Mouse (Mus musculus): ENCODE results near the gene Mybphl.

Mybphl gene

DNA sequence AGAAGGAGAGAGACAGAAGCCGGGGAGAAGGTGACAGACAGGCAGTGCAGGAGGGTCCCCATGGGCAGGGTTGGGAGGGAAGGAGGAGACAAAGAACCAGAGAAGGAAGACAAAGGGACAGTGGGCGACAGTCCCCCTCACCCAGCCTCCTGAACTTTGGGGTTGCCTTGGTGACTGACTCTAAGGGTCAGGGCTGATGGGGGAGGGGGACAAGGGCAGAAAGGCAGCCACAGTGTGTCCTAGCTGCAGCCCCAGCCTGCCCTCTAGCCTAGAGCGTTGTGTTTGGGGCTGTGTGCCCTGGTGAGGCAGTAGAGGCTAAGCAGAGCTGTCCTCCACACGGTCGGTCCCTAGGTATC, 45.6 kb downstream of the Mybphl start:
- no peak for DNase-seq (ENCODE audit: low spot score in 2 of 2)

DNA sequence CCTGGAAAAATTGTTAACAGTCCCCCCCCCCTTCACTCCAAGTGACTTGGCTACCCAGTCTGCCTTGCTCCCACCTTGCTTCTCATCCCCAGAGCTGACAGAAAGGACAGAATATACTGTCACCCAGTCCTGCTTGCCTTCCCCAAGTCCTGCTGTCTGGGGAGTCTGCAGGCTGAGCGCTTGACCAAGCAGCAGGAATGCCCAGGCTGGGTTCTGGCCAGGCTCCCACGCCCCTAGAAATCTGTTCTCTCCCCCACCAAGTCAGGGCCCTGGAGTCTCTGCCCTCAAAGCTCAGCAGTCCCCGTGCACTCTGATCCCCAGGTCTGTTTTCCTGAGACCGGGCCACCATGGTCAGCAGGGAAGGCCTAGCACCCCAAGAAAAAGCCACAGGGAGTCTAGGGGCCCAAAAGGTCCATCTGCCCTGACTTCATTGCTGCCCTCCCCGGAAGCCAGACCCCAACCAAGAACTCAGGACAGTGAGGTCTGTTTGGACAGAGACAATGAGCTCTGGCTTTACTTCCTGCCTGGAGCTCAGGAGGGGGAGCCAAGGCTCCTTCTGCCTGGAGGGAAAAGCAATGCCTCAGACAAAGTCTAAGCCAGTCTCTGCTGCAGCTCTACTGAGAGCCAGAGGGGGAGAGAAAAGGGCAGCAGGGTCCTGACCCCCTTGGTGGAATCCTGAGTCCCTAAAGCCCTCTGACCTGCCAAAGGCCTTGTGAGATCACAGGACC, 46.5 kb downstream of the Mybphl start:
- DNase-seq (ENCODE audit: low spot score in 2 of 2) = no peak

DNA sequence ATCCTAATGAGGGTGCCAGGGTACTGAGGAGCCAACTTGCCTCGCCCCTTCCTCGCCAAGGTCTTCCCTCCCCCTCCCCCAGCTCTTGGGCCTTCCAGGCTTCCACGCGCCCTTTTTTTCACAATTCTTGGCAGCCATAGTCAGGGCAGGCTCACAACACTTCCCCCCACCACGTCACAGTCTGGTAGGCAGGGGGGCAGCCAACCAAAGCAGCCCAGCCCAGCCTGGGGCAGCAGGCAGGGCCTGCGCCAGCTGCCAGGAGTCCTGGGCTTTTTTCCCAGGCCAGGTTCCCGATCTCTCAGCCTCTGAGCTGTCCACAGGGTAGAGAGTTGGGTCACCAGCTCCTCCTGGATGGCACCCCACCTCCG, 47.0 kb downstream of the Mybphl start:
- DNase-seq (ENCODE audit: low spot score in 2 of 2) = no peak

DNA sequence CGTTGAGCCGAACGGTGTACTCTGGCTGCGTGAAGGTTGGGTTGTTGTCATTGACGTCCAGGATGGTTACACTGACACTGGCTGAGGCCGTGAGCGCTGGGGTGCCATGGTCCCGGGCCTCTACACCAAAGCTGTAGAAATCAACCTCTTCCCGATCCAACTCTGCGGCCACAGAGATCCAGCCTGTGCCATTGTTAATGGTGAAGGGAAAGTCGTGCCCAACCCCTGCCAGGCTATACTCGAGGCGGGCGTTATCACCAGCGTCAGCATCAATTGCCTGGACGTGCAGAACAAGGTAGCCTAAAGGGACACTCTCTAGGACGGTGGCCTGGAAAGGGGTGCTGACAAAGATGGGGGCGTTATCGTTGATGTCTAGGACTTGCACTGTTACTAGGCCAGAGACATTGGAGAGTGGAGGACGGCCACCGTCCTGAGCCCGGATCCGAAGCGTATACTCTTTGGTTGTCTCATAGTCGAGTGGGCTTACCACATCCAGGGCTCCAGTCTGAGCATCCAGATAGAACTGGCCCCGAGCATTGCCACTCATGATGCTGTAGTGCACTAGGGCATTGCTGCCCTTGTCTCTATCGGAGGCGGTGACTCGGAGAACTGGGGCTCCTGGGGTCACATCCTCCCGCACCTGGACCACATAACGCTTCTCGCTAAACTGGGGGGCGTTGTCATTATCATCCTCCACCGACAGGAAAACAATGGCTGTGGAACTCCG, 49.1 kb downstream of the Mybphl start:
- DNase-seq (ENCODE audit: low spot score in 2 of 2) = no peak

DNA sequence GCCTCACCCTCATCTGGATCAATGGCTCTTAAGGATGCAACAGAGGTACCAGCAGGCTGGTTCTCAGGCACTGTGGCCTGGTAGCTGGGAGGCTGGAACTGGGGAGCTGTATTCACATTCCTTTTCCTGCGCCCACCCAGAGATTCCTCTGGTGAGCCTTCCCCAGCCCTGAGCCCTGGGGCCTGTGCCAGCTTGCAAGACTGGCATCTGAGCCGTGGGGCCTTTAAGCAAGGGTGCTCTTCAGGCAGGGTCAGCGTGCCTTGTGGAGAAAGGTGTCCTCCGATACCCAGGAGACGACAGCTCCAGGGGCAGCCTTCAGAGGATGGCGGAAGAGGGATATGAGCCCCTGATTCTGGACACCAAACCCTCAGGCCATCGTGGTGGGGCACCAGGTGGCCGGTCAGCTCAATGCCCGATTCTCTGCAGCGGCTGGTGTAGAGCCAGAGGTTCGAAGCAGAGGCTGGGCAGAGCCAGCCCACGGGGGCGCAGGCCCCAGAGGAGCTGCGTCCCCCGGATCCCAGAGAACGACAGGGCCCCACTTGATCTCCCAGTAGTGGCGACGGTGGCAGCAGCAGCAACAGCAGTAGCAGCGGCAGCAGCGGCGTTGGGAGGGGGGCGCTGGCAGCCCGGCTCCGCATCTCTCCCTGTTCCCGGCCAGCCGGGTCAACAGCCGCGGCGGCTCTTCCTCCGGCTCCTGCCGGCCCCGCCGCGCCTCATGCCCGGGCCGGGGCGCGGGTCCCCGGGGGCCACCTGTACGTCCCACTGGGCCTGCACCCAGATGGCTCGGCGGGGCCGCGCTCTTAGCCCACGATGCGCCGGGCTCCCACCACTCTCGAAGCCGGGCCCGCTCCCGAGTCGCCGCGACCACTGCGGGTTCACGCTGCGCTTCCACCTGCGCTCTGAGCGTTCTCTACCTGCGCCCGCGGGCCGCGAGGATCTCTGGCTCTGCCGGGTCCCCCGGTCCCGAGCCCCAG, 50.4 kb downstream of the Mybphl start, which contains the start of gene Celsr2:
Celsr2 (minus strand) TSS at position 696 of the 974 bp plus-strand sequence.
- DNase-seq (ENCODE audit: low spot score in 2 of 2) = no peak

DNA sequence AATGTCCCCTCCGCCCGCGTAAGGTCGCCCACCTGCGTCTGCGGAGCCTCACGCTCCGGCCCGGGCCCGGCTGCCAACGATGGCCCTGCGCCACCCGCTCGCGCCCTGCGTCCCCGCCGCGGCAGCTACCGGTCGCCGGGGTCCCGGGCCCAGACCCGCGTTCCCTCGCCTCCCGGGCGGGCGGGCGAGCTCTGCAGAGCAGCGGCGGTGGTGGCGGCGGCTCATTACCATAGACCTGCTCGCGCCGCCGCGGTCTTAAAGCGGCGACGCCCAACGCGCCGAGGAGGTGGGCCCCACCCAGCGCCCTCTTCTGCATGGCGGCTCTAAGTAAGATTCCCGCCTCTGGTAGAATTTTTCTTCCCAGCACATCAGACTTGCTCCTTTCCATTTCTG, 51.1 kb downstream of the Mybphl start:
- DNase-seq (ENCODE audit: low spot score in 2 of 2) = peak; percentile 75 to 79

DNA sequence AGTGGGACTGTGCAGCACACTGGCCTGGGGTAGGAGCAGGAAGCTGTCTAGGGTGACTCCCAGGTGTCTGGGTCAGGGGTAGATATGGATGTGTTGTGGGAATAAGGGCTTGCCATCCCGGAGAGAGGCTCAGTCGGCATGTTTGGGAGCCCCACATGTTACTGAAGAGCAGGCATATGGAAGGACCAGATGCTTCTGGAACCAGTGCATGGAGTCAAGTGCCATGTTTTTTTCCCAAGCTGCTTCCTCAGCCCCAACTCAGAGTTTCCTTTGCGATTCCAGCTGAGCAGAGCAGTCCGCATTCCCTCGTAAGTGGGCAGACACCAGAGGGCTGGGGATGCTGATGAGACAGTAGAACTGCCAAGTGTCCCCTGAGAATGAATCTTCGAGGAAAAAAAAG, 58.3 kb downstream of the Mybphl start:
- DNase-seq (ENCODE audit: low spot score in 2 of 2) = no peak

DNA sequence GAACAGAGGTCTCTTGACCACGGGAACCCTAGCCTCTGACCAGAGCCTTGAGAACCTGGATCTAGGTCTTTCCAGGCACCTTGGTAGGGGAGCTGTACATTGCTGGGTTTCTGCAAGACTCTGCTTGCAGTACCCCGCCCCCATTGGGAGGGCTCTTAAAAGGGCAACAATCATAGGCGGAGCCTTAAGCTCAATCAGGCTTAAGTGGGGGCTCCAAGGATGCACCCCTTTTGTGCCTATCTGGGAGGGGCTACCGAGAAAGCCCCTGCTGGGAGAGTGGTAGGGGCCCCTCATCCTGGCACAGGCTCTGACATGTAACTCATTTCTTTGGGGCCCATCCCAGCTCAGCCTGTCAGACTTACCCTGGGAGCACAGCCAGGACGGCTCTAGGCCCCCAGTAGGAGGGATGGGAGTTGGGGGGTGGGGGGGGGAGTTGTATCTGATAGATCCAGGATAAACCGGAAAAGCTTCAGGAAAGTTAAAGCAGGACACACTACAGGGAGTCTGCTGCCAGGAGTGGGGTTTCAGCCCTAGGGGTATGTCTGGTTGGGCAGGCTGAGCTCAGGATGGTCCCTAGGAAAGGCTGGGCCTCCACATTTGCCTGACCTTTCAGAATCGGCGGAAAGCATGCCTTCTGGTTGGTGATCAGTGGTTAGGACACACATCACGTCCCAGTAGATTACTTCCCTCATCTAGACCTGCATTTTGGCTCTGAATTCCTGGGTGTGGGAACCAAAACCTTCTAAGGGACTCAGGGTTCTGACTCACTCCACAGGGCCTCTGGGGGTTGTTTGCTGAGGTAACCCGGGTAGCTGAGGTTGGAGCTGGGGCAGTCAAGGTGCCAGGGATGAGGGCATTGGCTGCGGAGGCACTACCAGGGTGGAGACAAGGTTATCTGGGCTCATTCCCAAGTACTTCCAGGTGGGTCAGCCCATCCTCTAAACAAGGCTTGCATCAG, 59.4 kb downstream of the Mybphl start:
- peak in 1 of 2 experiments; percentile 57 for DNase-seq (ENCODE audit: low spot score in 2 of 2)

DNA sequence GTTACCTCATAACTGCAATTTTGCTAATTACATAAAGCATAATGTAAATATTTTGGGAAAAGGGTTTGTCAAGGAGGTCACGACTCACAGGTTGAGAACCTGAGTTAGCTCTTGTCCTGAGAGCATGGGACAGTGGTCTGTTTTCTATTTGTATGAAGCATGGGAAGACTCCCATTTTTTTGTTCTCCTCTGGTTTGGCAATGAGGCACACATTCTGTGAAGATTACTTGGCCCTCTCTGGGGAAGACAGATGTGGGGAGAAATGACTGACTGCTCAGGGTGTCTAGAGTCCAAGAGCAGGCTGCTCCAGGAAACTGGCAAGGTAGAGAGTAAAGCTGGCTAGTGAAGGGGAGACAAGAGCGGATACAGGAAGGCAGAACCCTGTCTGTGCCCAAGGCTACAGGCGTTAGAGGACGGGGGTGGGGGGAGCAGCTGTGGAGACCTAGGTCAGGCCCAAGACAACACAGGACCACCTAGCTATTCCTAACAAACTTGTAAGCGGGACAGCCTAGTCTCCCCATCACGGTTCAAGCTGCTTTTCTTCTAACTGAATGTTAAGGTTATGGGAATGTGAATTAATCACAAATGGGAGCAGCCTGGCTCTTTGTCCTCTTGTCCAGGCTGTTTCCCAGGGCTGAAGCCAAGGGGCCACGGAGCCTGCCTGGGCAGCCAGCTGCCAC, 60.4 kb downstream of the Mybphl start:
- DNase-seq (ENCODE audit: low spot score in 2 of 2) = no peak

DNA sequence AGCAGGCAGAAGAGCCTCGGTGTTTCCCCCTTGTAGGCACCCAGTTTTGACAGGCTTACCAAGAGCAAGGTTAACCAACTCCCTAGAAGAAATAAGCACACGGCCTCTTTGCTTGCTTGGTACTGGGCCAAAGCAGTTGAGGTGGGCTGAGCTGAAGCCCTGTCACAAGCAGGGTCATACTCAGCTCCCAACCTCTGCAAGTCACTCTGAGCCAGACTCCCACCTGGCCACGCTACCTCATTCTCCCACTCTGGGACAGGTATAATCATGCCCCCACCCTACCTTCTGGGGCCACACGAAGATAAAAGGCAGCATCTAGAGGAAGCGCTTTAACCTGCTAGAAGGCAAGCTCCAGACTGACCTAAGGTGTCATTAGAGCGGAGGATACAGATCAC, 60.9 kb downstream of the Mybphl start:
- no peak for DNase-seq (ENCODE audit: low spot score in 2 of 2)

Measured in right cerebral cortex, postnatal 36 days (tissue).